Mouse (Mus musculus): Measurements from ENCODE around the gene Dock11.

DNA sequence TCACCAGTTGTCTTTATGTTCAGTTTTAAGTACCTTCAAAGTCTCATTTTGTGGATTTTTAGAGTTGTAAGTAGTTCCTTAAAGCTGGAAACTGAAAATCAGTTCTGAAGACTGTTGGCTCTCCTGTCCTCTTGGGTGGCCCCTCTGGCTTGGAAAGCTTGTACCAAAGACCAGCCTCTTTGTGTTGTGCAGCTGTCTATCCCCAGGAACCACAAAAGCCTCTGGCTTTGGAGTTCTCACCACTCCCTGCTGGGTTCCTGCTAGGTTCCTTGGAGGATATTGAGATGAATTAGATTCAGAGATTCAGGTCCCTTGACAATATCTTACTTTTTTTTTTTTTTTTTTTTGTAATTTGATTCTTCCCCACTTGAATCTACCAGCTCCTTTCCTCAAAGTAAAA is 44.3 kb downstream of the Dock11 start:
- TF ChIP-seq EP300 (IDR thresholded peaks at IDR 0.05) (no peak), CTCF (IDR thresholded peaks at IDR 0.05) (no peak)

Measured in lung, postnatal 0 days (tissue).